Mouse (Mus musculus) hindbrain, embryonic 14.5 days (tissue): ENCODE measurements around the gene Med12. TPM values are rescaled to one million over a fixed set of nuclear protein-coding genes. Genes with fewer than 3 reads are reported as not detected.

Experiments
- ATAC-seq: fragments of 200-750 bp; cut with Nextera tagmentation; 2 replicates; pipeline ENCODE4 v1.8.0; 2017; ENCODE audit warnings: moderate number of reproducible peaks, mild to moderate bottlenecking, moderate TSS enrichment, moderate library complexity; ENCODE audit not compliant: low FRiP score
- DNase-seq: peaks from one replicate; pipeline ENCODE4 v3.0.0-alpha.2; 2015; ENCODE audit warnings: low spot score
- H3K27ac ChIP-seq: fragments of 300-500 bp; sonication (generic); 2 replicates; pipeline ENCODE4 v1.5.1; 2014; ENCODE audit warnings: mild to moderate bottlenecking, moderate library complexity
- H3K27me3 ChIP-seq: fragments of 300-500 bp; sonication (generic); 2 replicates; pipeline ENCODE4 v1.6.1; 2014; ENCODE audit warnings: mild to moderate bottlenecking, low read length, mixed read lengths; ENCODE audit not compliant: control insufficient read depth, insufficient read depth
- H3K36me3 ChIP-seq: fragments of 300-500 bp; sonication (generic); replicated peaks from 2 replicates; pipeline ENCODE4 v1.6.1; 2014; ENCODE audit not compliant: control insufficient read depth, insufficient read depth
- H3K4me1 ChIP-seq: fragments of 300-500 bp; sonication (generic); replicated peaks from 2 replicates; pipeline ENCODE4 v1.6.1; 2014; ENCODE audit warnings: antibody characterized with exemption, low read length, mixed read lengths; ENCODE audit not compliant: control insufficient read depth, insufficient read depth
- H3K4me2 ChIP-seq: fragments of 300-500 bp; sonication (generic); replicated peaks from 2 replicates; pipeline ENCODE4 v1.6.1; 2014; ENCODE audit warnings: mild to moderate bottlenecking, moderate library complexity
- H3K4me3 ChIP-seq: fragments of 300-500 bp; sonication (generic); replicated peaks from 2 replicates; pipeline ENCODE4 v1.5.1; 2014; ENCODE audit warnings: mild to moderate bottlenecking, low read length
- H3K9ac ChIP-seq: fragments of 300-500 bp; sonication (generic); 2 replicates; pipeline ENCODE4 v1.6.1; 2014
- H3K9me3 ChIP-seq: fragments of 300-500 bp; sonication (generic); 2 replicates; pipeline ENCODE4 v1.6.1; 2016; ENCODE audit warnings: low read length; ENCODE audit not compliant: control insufficient read depth
- WGBS: fragments of 180-500 bp; shearing (Covaris S2); extraction: QIAGEN DNeasy Blood & Tissue Kit; methylation state at CpG from one replicate; pipeline ENCODE4 v1.1.7; 2014; 5-methylcytosine and 5-hydroxymethylcytosine counted together
- polyA plus RNA-seq: library from polyadenylated mRNA; unstranded; fragments of >200 nt; fragmentation: Nextera tagmentation; extraction: Ambion mirVana; gene quantifications from 2 replicates; pipeline ENCODE4 v1.2.1, GENCODE M21; 2014

Gene Med12
- polyA plus RNA-seq, result 28.0 and 33.9 TPM in 2 replicates

DNA sequence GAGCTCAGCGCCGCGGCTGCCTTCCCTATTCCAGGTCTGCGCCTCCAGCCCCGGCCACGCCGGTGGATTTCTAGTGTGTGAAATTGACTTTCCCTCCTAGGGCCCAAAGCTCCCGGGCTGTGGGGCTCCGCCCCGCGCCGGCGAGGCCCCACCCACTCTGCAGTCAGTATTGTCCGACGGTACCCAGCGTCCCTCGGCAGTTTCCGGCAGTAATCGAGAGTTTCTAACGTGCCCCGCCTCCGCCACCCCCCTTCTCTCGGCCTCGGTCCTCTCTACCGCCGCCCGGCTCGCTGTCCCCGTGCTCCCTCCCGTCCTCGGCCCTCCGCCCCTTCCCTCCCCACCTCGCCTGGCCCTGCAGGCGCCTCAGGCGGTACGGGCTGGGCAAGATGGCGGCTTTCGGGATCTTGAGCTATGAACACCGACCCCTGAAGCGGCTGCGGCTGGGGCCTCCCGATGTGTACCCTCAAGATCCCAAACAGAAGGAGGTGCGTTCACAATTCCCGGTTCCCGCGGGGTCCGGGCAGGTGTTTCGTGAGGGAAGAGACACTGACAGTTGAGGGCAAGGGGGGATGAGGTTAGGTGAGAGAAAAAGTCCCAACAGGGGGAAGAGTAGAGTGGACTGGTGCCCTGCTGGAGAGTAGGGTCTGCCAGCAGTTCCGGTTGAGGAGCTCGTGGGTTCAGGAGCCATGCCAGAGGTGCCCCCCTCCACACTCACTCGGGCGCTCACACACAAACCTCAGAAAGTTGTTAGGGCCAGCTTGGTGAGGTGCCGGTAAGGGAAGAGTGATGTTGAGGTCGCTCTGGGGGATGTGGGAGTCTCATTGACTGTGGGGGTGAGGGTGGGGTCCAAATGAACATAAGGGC, at the start of gene Med12:
TSS of gene Med12 (plus strand) at position 156 of the 864 bp plus-strand sequence.
- H3K36me3 ChIP-seq, result peaks cover 26% of the 10 kb centered on the region
- no peaks in the 10 kb centered on the region for H3K4me1 ChIP-seq
- no peaks in the 10 kb centered on the region for H3K27me3 ChIP-seq
- WGBS, result 24% methylated on average over 51 of the region's 54 CpGs
- peak within 1 kb of the TSS; percentile 55 for H3K4me2 ChIP-seq
- DNase-seq, result peak; percentile 78
- H3K4me3 ChIP-seq, result peak within 1 kb of the TSS; percentile 54
- no peaks in the 10 kb centered on the region for H3K9me3 ChIP-seq
- peak within 1 kb of the TSS; percentile 71 for H3K9ac ChIP-seq
- peak within 1 kb of the TSS; percentile 79 for H3K27ac ChIP-seq
- peak; percentile 97 for ATAC-seq

DNA sequence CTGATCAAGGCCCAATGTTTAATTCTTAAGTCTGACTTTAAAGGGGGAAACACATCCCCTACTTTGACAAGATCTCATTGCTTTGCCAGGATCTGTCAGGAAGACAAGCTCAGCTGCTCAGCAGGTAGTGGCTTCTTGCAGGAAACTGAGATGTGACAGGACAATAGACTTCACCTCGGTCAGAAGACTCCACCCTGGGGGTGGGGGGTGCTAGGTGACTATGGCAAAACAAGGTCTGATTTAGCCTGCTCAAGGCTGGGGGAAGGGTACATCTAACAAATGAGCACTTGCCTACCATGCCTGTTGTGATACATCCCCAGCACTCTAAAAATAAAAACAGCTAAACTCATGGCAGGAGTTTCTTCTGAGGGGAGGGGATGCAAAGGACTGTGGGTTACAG, 28.8 kb upstream of the Med12 start:
- H3K4me2 ChIP-seq, result no peak overlapping the region
- H3K27me3 ChIP-seq, result no peaks in the 10 kb centered on the region
- H3K4me3 ChIP-seq, result no peak overlapping the region
- no peak for DNase-seq
- WGBS, result 14% methylated on average over 1 of the region's 1 CpGs
- no peaks in the 10 kb centered on the region for H3K4me1 ChIP-seq
- H3K9me3 ChIP-seq, result no peaks in the 10 kb centered on the region
- ATAC-seq, result no peak
- H3K9ac ChIP-seq, result no peak overlapping the region
- H3K27ac ChIP-seq, result no peak overlapping the region
- no peaks in the 10 kb centered on the region for H3K36me3 ChIP-seq

DNA sequence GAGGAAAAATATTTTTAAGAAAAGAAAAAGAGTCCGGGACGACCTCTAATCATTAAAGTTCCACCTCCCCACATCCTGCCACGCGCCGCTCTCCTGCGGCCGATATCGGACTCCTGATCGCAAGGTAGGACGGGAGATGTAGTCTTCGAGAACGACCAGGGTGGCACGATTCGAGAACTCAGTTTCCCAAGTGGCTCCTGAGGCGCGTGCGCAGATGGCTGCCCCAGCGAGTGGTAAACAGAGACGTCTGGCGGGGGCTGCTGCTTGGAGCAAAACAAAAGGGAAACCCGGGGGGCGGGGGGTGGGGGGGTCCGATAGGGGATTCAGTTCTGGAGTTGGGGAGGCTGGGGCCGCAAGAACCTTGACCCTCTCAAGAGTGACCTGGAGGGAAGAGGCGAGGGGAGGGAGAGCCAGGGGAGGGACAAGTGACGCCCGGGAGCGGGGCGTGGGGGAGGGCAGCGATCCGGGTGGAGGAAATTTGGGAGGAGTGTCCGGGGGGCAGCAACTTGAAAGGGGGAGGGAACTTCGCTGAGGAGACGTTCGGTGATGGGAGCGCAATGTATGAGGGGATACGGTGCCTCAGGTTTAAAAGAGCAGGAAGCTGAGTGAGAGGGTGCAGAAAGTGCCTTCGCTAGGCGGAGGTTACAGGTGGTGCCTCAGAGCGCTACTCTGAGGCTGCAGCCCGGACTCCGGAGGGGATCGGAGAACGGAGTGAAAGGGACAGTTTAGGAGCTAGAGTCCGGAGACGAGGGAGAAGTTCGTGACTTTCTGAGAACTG, 19.7 kb upstream of the Med12 start, which contains the start of gene Foxo4:
TSS of gene Foxo4 (plus strand) at position 577 of the 778 bp plus-strand sequence.
- Histone ChIP-seq H3K36me3 (no peaks in the 10 kb centered on the region), H3K9ac (peak within 1 kb of the TSS; percentile 45), H3K9me3 (no peaks in the 10 kb centered on the region), H3K27me3 (no peaks in the 10 kb centered on the region), H3K4me2 (peak within 1 kb of the TSS; percentile 68), H3K4me1 (no peaks in the 10 kb centered on the region), H3K27ac (no peak within 1 kb of the TSS), H3K4me3 (peak within 1 kb of the TSS; percentile 46)
- 18% methylated on average over 46 of the region's 47 CpGs for WGBS
- DNase-seq (peak; percentile 80), ATAC-seq (peak; percentile 91)

DNA sequence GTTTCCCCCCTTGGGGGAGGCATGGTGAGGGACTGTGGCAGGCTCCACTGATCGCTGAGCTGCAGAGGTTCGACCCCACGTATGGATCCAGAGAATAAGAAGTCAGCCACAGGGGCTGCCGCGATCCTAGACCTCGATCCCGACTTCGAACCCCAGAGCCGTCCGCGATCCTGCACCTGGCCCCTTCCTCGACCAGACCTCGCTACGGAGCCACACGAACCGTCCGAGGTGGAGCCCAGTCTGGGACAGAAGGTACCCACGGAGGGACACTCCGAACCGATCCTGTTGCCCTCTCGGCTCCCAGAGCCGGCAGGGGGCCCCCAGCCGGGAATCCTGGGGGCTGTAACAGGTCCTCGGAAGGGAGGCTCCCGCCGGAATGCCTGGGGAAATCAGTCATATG, 19.1 kb upstream of the Med12 start:
- H3K27ac ChIP-seq, result no peak overlapping the region
- DNase-seq, result no peak
- no peaks in the 10 kb centered on the region for H3K36me3 ChIP-seq
- 8% methylated on average over 26 of the region's 26 CpGs for WGBS
- H3K4me1 ChIP-seq, result no peaks in the 10 kb centered on the region
- H3K27me3 ChIP-seq, result no peaks in the 10 kb centered on the region
- peak overlapping the region; percentile 45 for H3K9ac ChIP-seq
- peak overlapping the region; percentile 68 for H3K4me2 ChIP-seq
- no peak for ATAC-seq
- peak overlapping the region; percentile 46 for H3K4me3 ChIP-seq
- no peaks in the 10 kb centered on the region for H3K9me3 ChIP-seq

GRCm38 (mm10) chrX:101256603-101257002, 17.2 kb upstream of the Med12 start:
- DNase-seq, result no peak

GRCm38 (mm10) chrX:101260441-101261325, 13.1 kb upstream of the Med12 start:
- DNase-seq (no peak), ATAC-seq (peak; percentile 61; the same call in 1 of the 2 replicates)
- Histone ChIP-seq H3K4me1 (no peaks in the 10 kb centered on the region), H3K27me3 (no peaks in the 10 kb centered on the region), H3K9ac (no peak overlapping the region), H3K36me3 (no peaks in the 10 kb centered on the region), H3K9me3 (no peaks in the 10 kb centered on the region), H3K4me2 (no peak overlapping the region), H3K4me3 (no peak overlapping the region), H3K27ac (peak overlapping the region; percentile 51)
- WGBS, result 17% methylated on average over 9 of the region's 13 CpGs

More at GRCm38 (mm10) chrX:101256603-101257002, 17.2 kb upstream of the Med12 start:
- Histone ChIP-seq H3K4me1 (no peaks in the 10 kb centered on the region), H3K9me3 (no peaks in the 10 kb centered on the region), H3K9ac (no peak overlapping the region), H3K4me2 (no peak overlapping the region), H3K27ac (no peak overlapping the region), H3K4me3 (no peak overlapping the region), H3K27me3 (no peaks in the 10 kb centered on the region), H3K36me3 (no peaks in the 10 kb centered on the region)
- 83% methylated on average over 13 of the region's 13 CpGs for WGBS
- no peak for ATAC-seq

GRCm38 (mm10) chrX:101263892-101264291, 9.9 kb upstream of the Med12 start, which contains the start of gene Gm614:
Gene Gm614, minus strand, starts transcription at chrX:101263992.
- DNase-seq (no peak), ATAC-seq (no peak)
- WGBS, result 80% methylated on average over 1 of the region's 1 CpGs
- Histone ChIP-seq H3K9ac (no peak within 1 kb of the TSS), H3K9me3 (no peaks in the 10 kb centered on the region), H3K4me2 (no peak within 1 kb of the TSS), H3K27me3 (no peaks in the 10 kb centered on the region), H3K4me1 (no peaks in the 10 kb centered on the region), H3K27ac (no peak within 1 kb of the TSS), H3K4me3 (no peak within 1 kb of the TSS), H3K36me3 (no peaks in the 10 kb centered on the region)

- Histone ChIP-seq H3K4me1 (no peaks in the 10 kb centered on the region), H3K4me3 (no peak overlapping the region), H3K9ac (no peak overlapping the region), H3K9me3 (no peaks in the 10 kb centered on the region), H3K27ac (no peak overlapping the region), H3K27me3 (no peaks in the 10 kb centered on the region), H3K4me2 (no peak overlapping the region), H3K36me3 (no peaks in the 10 kb centered on the region)
- ATAC-seq, result no peak
- no peak for DNase-seq
- 90% methylated on average over 6 of the region's 6 CpGs for WGBS
Measured at GRCm38 (mm10) chrX:101266631-101267030, 7.2 kb upstream of the Med12 start.
